Mouse (Mus musculus) bone marrow, adult 2 months (tissue): ENCODE results near the gene Ropn1l. TPM values are rescaled to one million over a fixed set of nuclear protein-coding genes. Genes with fewer than 3 reads are reported as not detected.

Experiments used
- H3K27ac ChIP-seq: fragments of 200-500 bp; 2 replicates; pipeline ENCODE4 v1.5.1; 2012; ENCODE audit warnings: low read depth, mild to moderate bottlenecking, control low read depth, inconsistent platforms, low read length; ENCODE audit not compliant: control insufficient read depth, poor library complexity, insufficient read depth
- H3K4me1 ChIP-seq: fragments of 200-500 bp; 2 replicates; pipeline ENCODE4 v1.6.1; 2011; ENCODE audit warnings: low read length; ENCODE audit not compliant: control insufficient read depth, insufficient read depth
- H3K4me3 ChIP-seq: fragments of 200-500 bp; replicated peaks from 2 replicates; pipeline ENCODE3; 2011; ENCODE audit warnings: mild to moderate bottlenecking, low read depth, low read length, control low read depth; ENCODE audit not compliant: control insufficient read depth
- CTCF ChIP-seq: fragments of 200-500 bp; IDR thresholded peaks from 2 replicates; pipeline ENCODE4 v1.5.1; 2011; ENCODE audit warnings: low read length, control low read depth; ENCODE audit not compliant: control insufficient read depth, insufficient read depth
- POLR2A ChIP-seq: fragments of 200-500 bp; IDR thresholded peaks from 2 replicates; pipeline ENCODE4 v1.6.1; 2011; ENCODE audit warnings: low read depth, mild to moderate bottlenecking, control low read depth, low read length, borderline replicate concordance; ENCODE audit not compliant: control insufficient read depth
- WGBS: fragments of 180-500 bp; shearing (Covaris S2); methylation state at CpG from one replicate; pipeline ENCODE4 v1.1.7; 2018; 5-methylcytosine and 5-hydroxymethylcytosine counted together
- polyA plus RNA-seq: library from polyadenylated mRNA; stranded (reverse); fragments of >200 nt; gene quantifications from 2 replicates; pipeline ENCODE4 v1.2.4, GENCODE M21; 2011; ENCODE audit warnings: low replicate concordance; ENCODE audit not compliant: missing spikeins, insufficient read depth, insufficient read length

The Ropn1l gene
- polyA plus RNA-seq, 1 experiment: not detected

DNA sequence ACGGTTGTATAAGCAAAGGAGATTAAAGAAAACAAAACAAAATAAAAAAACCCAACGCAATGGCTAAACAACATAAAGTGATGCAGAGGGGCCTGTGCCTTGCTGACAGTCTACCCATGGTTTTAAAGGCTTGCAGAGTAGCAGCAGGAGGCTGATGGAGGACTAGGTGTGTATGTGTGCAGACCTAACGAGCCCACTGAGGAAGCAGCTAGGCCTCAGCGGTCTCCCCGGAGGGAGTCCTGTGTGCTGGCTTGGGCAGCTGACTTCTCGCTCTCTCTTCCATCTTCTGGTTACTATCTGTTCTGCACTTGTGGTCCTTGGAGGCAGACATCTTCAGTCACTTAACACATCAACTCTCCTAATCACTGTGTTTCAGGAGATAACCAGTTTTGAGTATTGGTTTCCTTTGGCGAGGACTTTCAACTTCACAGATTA, 1.3 kb upstream of the Ropn1l start:
- WGBS: 74% methylated on average over 7 of the region's 7 CpGs
- TF ChIP-seq POLR2A: no peak

DNA sequence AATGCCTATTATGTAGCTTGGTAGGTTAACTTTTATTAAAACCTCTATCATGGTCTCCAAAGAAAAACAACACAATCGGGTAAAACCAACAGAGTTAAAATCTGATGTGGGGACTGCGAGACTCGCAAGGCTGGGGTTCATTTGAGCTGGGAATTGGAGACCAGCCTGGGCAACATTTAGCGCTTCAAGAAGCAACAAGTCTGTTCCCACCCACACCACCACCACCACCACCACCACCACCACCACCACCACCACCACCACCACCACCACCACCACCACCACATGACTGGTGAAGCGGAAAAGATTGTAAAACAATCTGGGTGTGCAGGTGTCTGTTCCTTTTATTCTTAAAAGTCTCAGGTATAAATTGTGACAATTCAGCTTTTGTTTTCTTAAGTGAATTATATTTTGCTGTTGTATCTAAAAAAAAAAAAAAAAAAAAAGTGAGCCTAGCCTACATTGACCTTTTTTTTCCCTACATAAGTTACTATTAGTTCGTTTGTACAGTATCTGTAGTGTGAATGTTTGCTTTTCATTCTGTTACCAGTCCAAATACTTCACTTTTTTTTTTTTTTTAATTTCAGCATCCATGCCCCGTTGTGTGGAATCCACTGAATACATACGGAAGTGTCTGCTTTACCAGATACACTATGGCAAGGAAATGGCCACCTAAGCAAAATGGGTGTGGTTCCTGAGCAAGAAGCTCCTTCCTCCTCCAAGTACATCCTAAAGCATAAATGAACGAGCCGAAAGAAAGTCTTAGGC, 741 bp upstream of the Ropn1l start:
- Histone ChIP-seq H3K4me3 (no peak overlapping the region), H3K4me1 (no peaks in the 10 kb centered on the region; the same call in 1 of the 2 replicates), H3K27ac (no peak overlapping the region)
- TF ChIP-seq POLR2A (no peak), CTCF (no peak)
- 47% methylated on average over 10 of the region's 10 CpGs for WGBS

More for the DNA sequence above, 1.3 kb upstream of the Ropn1l start:
- H3K4me1 ChIP-seq: no peaks in the 10 kb centered on the region; the same call in 1 of the 2 replicates
- H3K27ac ChIP-seq: no peak overlapping the region
- H3K4me3 ChIP-seq: no peak overlapping the region

DNA sequence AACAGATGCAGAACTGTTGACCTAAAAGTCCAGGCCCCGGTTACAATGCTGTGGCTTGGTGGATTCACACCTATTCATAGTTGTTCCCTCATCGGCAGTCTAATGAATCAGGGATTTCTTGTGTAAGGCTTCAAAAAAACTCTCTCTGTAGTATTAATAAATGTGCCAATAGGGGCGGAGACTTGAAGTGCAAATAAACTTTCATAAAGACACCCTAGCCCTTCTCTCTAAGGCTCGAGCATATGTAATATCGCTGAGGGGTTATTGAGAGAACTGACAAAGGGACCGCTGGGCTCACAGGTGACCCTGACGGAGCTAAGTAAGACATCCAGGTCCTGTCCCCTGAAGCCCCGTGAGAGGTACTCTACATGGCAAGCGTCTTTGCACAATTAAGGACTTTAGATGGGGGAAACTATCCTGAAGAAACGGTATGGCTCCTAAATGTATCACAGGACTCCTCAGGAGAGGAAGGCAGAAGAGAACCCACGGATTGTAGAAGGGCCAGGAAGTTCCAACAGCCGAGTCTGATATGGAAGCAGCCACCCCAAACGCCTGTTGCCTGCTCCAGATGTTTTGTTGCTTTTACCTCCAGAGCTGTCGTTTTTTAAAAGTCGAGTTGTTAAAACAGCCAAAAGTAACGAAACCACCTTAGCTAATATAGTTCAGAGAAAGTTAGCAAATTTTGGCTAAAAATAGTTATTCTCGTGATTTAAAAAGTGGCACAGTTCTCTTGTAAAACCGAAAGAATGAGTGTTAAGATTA, 1.0 kb downstream of the Ropn1l start:
- TF ChIP-seq POLR2A (no peak), CTCF (no peak)
- H3K4me3 ChIP-seq: no peak overlapping the region
- 14% methylated on average over 18 of the region's 18 CpGs for WGBS
- H3K4me1 ChIP-seq: no peaks in the 10 kb centered on the region; the same call in 1 of the 2 replicates
- H3K27ac ChIP-seq: no peak overlapping the region

DNA sequence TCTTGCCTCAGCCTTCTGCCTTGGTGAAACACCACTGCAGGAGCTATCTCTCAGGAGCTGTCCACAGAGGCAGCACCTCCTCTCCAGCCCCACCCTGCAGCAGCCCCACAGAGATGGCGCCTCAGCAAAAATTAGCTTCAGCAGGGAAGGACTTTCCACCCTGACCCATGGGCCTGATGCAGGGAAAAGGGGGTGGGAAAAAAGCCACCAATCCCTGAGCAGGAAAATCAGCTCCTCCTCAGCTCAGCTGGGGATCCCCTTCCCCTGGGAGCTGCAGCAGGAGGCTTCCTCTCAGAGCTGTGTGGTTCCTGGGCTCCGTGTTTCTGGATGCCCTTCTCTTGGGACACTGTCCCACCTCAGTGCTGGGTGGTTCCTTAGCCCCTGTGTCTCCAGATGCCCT, 3.8 kb downstream of the Ropn1l start:
- TF ChIP-seq POLR2A (no peak), CTCF (no peak)
- no peak overlapping the region for H3K4me3 ChIP-seq

DNA sequence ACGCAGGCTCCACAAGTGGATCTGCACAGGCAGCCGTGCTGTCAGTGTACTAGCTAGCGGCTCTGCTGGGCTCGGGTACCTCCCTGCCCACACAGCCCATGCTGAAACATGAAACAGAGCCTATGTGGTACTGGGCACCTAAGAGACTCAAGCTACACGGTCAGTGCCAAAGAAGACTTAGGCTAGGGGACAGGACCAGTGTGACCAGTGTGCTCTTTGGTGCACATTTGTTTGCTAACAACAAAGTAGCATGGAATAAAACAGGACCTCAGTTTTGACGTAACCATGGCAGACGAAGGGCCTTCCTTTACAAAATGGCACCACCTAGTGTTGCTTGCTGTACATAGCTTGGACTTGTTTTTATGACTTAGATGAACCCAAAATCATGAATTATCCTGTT, 6.4 kb downstream of the Ropn1l start:
- 43% methylated on average over 7 of the region's 7 CpGs for WGBS
- no peak overlapping the region for H3K4me3 ChIP-seq
- H3K27ac ChIP-seq: no peak overlapping the region
- no peaks in the 10 kb centered on the region; the same call in 1 of the 2 replicates for H3K4me1 ChIP-seq
- TF ChIP-seq CTCF (no peak), POLR2A (no peak)

More for the DNA sequence above, 3.8 kb downstream of the Ropn1l start:
- Histone ChIP-seq H3K27ac (no peak overlapping the region), H3K4me1 (no peaks in the 10 kb centered on the region; the same call in 1 of the 2 replicates)
- WGBS: 64% methylated on average over 2 of the region's 2 CpGs

DNA sequence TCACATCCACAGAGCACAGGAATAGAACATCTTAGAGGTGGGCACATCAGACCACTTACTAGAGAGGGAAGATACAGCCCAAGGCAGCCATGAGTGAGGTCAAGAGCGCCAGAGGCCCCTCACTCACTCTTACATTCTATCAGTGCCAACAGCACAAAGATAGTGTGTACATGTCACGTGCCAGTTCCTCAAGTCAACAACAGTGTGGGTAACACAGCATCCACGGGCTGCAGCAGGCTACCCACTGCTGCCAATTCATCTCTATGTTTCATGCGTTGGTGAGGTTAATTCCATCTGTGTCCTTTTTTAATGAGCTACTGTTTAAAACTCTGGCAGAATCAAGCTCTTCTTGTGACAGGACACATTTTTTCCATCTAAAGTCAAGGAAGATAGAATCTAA, 10.8 kb downstream of the Ropn1l start:
- TF ChIP-seq POLR2A: no peak
- TF ChIP-seq CTCF: no peak
- H3K27ac ChIP-seq: no peak overlapping the region
- no peaks in the 10 kb centered on the region; the same call in 1 of the 2 replicates for H3K4me1 ChIP-seq
- WGBS: 79% methylated on average over 4 of the region's 4 CpGs
- H3K4me3 ChIP-seq: no peak overlapping the region

DNA sequence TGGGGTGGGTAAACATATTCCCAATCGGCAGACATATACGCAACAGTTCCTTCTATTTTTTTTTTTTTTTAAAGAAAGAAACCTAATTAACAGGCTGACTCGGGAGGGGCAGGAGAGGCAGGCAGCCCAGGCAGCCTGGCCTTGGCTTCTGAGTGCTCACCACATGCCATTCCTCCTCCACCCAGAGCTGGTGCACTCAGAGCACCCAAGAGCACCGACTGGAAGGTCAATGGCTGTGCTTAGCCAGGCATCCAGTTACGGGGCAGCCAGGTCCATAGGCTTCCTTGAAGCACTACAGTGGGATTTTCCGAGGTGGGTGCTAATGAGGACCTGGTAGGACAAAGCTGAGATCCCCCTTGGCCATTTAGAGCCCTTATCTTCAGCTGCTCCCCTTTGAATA, 11.5 kb downstream of the Ropn1l start:
- no peaks in the 10 kb centered on the region; the same call in 1 of the 2 replicates for H3K4me1 ChIP-seq
- WGBS: 86% methylated on average over 6 of the region's 6 CpGs
- TF ChIP-seq CTCF (no peak), POLR2A (no peak)
- no peak overlapping the region for H3K27ac ChIP-seq
- H3K4me3 ChIP-seq: no peak overlapping the region

DNA sequence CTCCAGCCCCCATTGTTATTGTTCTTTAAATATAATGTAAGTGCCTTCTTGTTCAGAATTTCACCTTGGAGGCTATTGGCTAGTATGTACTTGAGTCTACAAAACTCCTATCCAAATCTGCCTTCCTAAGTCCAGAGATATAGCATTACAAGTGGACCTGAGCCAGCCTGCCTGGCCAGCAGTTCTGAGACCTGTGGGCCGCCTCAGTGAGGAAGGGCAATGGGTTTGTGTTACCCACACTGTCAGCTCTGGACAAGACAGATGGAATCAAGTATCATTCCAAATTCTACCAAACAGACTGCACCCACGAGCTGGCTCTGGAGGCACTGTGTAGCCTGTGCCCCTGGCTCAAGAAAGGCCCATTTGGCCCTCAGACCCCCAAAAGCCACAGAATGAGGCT, 16.7 kb downstream of the Ropn1l start:
- Histone ChIP-seq H3K4me1 (no peaks in the 10 kb centered on the region; the same call in 1 of the 2 replicates), H3K4me3 (no peak overlapping the region), H3K27ac (no peak overlapping the region)
- 82% methylated on average over 2 of the region's 2 CpGs for WGBS
- TF ChIP-seq POLR2A (no peak), CTCF (no peak)

DNA sequence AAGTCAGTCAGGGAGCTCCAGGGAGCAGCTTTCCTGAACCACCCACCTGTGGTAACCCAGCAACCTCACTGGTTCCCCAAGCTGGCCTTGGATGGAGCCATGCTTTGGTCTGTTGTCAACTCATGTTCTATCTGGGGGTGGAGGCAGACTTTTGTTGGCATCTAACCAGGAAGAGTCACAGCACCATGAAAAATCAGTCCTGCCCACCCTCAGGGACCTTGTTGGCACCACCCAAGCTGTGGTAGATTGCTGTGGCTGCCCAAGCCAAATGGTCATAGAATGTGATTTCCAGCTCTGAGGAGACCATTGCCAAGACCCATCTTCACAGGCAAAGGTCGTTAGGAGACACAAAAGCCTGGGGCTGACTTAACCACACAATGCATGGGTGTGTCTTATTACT, 17.5 kb downstream of the Ropn1l start:
- TF ChIP-seq CTCF (no peak), POLR2A (no peak)
- no peak overlapping the region for H3K27ac ChIP-seq
- H3K4me3 ChIP-seq: no peak overlapping the region
- 52% methylated on average over 1 of the region's 1 CpGs for WGBS
- H3K4me1 ChIP-seq: no peaks in the 10 kb centered on the region; the same call in 1 of the 2 replicates
